ENCODE assay signal across 30 mouse cellular contexts in the genomic region with DNA sequence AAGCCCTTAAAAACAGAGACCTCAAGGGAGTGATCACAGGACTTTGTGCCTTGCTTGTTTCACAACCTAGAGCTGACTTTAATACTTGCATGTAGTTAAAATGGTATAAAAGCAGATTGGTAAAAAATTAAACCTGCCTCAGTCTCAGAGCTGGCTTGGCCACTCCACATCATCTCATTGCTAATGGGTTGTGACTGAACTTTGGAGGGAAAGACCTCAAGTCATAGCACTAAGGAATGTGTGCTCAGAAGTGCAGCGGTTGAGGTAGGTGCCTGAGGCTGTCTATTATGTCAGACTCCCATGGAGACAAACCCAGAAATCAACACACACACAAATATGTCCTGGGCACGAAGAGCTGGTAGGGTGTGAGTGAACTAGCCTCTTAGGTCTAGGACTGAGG. TPM values are rescaled to one million over a fixed set of nuclear protein-coding genes. Genes with fewer than 3 reads are reported as not detected.
DNase-seq lines count a peak whose midpoint lies in the region; ATAC-seq and TF ChIP-seq lines count a peak whose summit lies in the region.
"Had no signal": no experiment of that assay in that cellular context is flagged by ENCODE, and none has a peak within 500 bp of the region (broad histone marks: within the 10 kb centered on the region; RNA-seq: fewer than 3 reads in every experiment).

No protein-coding gene starts in this region.

- POLR2A ChIA-PET in Patski (lab: Charles Lee): no interaction called here

- TF ChIP-seq CTCF in Patski (IDR thresholded peaks at IDR 0.05): no peak

- in situ Hi-C loops in Patski (cut with MboI; ENCODE audit: low pct_unique_long_range_greater_than_20kb): loop anchor here (25.0 kb wide), 1 partner anchor 431 kb away; no protein-coding TSS in a partner anchor

- CTCF ChIA-PET in Patski (lab: Charles Lee): interaction anchor here (1.3 to 4.4 kb wide), 3 partner anchors 9 to 26 kb away, joined by 3 to 31 read pairs (median 6); no protein-coding TSS in a partner anchor

- DNase-seq in Patski (ENCODE audit: low read depth, low spot score): peak; percentile 88
- peak; percentile 54 for DNase-seq in kidney, adult 18-20 months
- peak; percentile 55 to 76 for DNase-seq in kidney, postnatal 25 days
- no peak for DNase-seq in urinary bladder, postnatal 36 days (ENCODE audit: low spot score in 2 of 2)
- DNase-seq in cerebellum, postnatal 14 days: no peak
- DNase-seq in frontal cortex, postnatal 14 days (ENCODE audit: low spot score in 2 of 2): no peak
- no peak for DNase-seq in frontal cortex, postnatal 36 days (ENCODE audit: low spot score in 2 of 2)
- DNase-seq: adrenal gland, postnatal 14 days; cerebellum, adult 2 months; cerebellum, postnatal 36 days; forebrain, postnatal 0 days; gastrocnemius, postnatal 25 days; heart, adult 11 months; heart, postnatal 36 days; left cerebral cortex, postnatal 4 days; liver, postnatal 0 days; lung, postnatal 10 days; midbrain, embryonic 14.5 days; thymus, postnatal 14 days had no signal

- no peaks in the 10 kb centered on the region for H3K27me3 ChIP-seq in Patski
- no peaks in the 10 kb centered on the region for H3K27me3 ChIP-seq in kidney, embryonic 15.5 days
- H3K27me3 ChIP-seq: embryonic facial prominence, embryonic 13.5 days; forebrain, embryonic 12.5 days had no signal

- H3K27ac ChIP-seq in kidney, embryonic 15.5 days: peak overlapping the region; percentile 85
- H3K27ac ChIP-seq: embryonic facial prominence, embryonic 13.5 days; forebrain, embryonic 12.5 days; heart, embryonic 10.5 days; hindbrain, embryonic 13.5 days; liver, embryonic 12.5 days had no signal

- H3K36me3 ChIP-seq in kidney, embryonic 15.5 days: no peaks in the 10 kb centered on the region
- H3K36me3 ChIP-seq: embryonic facial prominence, embryonic 13.5 days; forebrain, embryonic 12.5 days; heart, embryonic 10.5 days; hindbrain, embryonic 13.5 days; liver, embryonic 12.5 days had no signal

- no peak overlapping the region for H3K9ac ChIP-seq in kidney, embryonic 15.5 days
- H3K9ac ChIP-seq: embryonic facial prominence, embryonic 13.5 days; forebrain, embryonic 12.5 days; forebrain, postnatal 0 days; hindbrain, embryonic 13.5 days; liver, embryonic 12.5 days; liver, postnatal 0 days had no signal

- no peak overlapping the region for H3K4me3 ChIP-seq in kidney, embryonic 15.5 days (replicated peaks)
- H3K4me3 ChIP-seq: embryonic facial prominence, embryonic 13.5 days; forebrain, embryonic 12.5 days; heart, embryonic 10.5 days; hindbrain, embryonic 13.5 days; liver, embryonic 12.5 days had no signal

- WGBS in kidney, embryonic 15.5 days: 64% methylated on average over 2 of the region's 2 CpGs

- peak; percentile 88 for ATAC-seq in Patski
- ATAC-seq in kidney, embryonic 15.5 days (replicated peaks; ENCODE audit: low FRiP score): peak; percentile 75
- ATAC-seq: forebrain, postnatal 0 days; liver, embryonic 12.5 days; liver, postnatal 0 days had no signal

- H3K9me3 ChIP-seq in kidney, embryonic 15.5 days (replicated peaks): no peaks in the 10 kb centered on the region
- H3K9me3 ChIP-seq: forebrain, embryonic 12.5 days; heart, embryonic 10.5 days; hindbrain, embryonic 13.5 days; liver, embryonic 12.5 days had no signal

- peaks cover 18% of the 10 kb centered on the region for H3K4me1 ChIP-seq in kidney, embryonic 15.5 days
- H3K4me1 ChIP-seq: forebrain, embryonic 12.5 days; hindbrain, embryonic 13.5 days; liver, embryonic 12.5 days had no signal

- H3K4me2 ChIP-seq in kidney, embryonic 15.5 days: no peak overlapping the region
- H3K4me2 ChIP-seq: embryonic facial prominence, embryonic 13.5 days; forebrain, embryonic 12.5 days; hindbrain, embryonic 13.5 days; liver, embryonic 12.5 days had no signal

RNA-seq across cellular contexts. Expression of a gene that starts 18.5 kb away (rescaled TPM):
- polyA plus RNA-seq in Patski (2021): 0.15 TPM
- 329 and 368 TPM in 2 replicates for polyA plus RNA-seq in kidney, embryonic 15.5 days (2015; fragmentation: Nextera tagmentation; extraction: Ambion mirVana)

RNA-seq across cellular contexts. Expression of a gene that starts 29.5 kb away (rescaled TPM):
- polyA plus RNA-seq in Patski (2021): not detected
- polyA plus RNA-seq in kidney, embryonic 15.5 days (2015; fragmentation: Nextera tagmentation; extraction: Ambion mirVana): not detected in 2 replicates
- polyA plus RNA-seq: cerebellum, adult 2 months; embryonic facial prominence, embryonic 13.5 days; forebrain, embryonic 12.5 days; forebrain, postnatal 0 days; heart, embryonic 10.5 days; heart, embryonic 16.5 days; hindbrain, embryonic 13.5 days; intestine, postnatal 0 days; limb, embryonic 14.5 days; liver, embryonic 12.5 days; liver, postnatal 0 days; midbrain, embryonic 14.5 days; neural tube, embryonic 14.5 days had no signal

RNA-seq across cellular contexts. Expression of a gene that starts 41.5 kb away (rescaled TPM):
- polyA plus RNA-seq in Patski (2021): not detected
- 0.34 TPM in 1 of 2 replicates, not detected in the other for polyA plus RNA-seq in kidney, embryonic 15.5 days (2015; fragmentation: Nextera tagmentation; extraction: Ambion mirVana)
- polyA plus RNA-seq: cerebellum, adult 2 months; embryonic facial prominence, embryonic 13.5 days; forebrain, embryonic 12.5 days; heart, embryonic 10.5 days; hindbrain, embryonic 13.5 days; liver, postnatal 0 days; midbrain, embryonic 14.5 days; neural tube, embryonic 14.5 days had no signal

RNA-seq across cellular contexts. Expression of a gene that starts 46.4 kb away (rescaled TPM):
- 136 TPM for polyA plus RNA-seq in Patski (2021)
- polyA plus RNA-seq in kidney, embryonic 15.5 days (2015; fragmentation: Nextera tagmentation; extraction: Ambion mirVana): 65.1 and 69.6 TPM in 2 replicates

RNA-seq across cellular contexts. Expression of a gene that starts 49.6 kb away (rescaled TPM):
- not detected for polyA plus RNA-seq in Patski (2021)
- not detected in 2 replicates for polyA plus RNA-seq in kidney, embryonic 15.5 days (2015; fragmentation: Nextera tagmentation; extraction: Ambion mirVana)
- polyA plus RNA-seq: cerebellum, adult 2 months; embryonic facial prominence, embryonic 13.5 days; forebrain, embryonic 12.5 days; forebrain, postnatal 0 days; heart, embryonic 10.5 days; heart, embryonic 16.5 days; hindbrain, embryonic 13.5 days; intestine, postnatal 0 days; limb, embryonic 14.5 days; liver, embryonic 12.5 days; liver, postnatal 0 days; midbrain, embryonic 14.5 days; neural tube, embryonic 14.5 days; urinary bladder, adult 2 months had no signal

Comparison
In these comparisons a context has a peak if more than half of its experiments do, and no peak if none do; other contexts are left out.
1. DNase-seq: peak in Patski (single experiment), kidney, adult 18-20 months (single experiment) and kidney, postnatal 25 days (2 of 2); none in urinary bladder, postnatal 36 days (0 of 2), cerebellum, postnatal 14 days (0 of 2), frontal cortex, postnatal 14 days (0 of 2) and frontal cortex, postnatal 36 days (0 of 2).
2. RNA of a gene that starts 18.5 kb away (polyA plus RNA-seq): 329 to 368 TPM in kidney, embryonic 15.5 days; 0.15 TPM in Patski (single experiment); every median in the first group is over 100 times any median in the second.